Mouse (Mus musculus) hindbrain, embryonic 12.5 days (tissue): ENCODE results near the gene Glyctk. TPM values are rescaled to one million over a fixed set of nuclear protein-coding genes. Genes with fewer than 3 reads are reported as not detected.
"Not testable (repeated sequence)": the region's sequence is repeated elsewhere in the genome, so short reads cannot be mapped to it uniquely, and the experiment has no call there.

Experiments used
- ATAC-seq: fragments of 200-750 bp; cut with Nextera tagmentation; 2 replicates; pipeline ENCODE4 v1.8.0; 2017; ENCODE audit warnings: moderate TSS enrichment; ENCODE audit not compliant: low FRiP score
- H3K27ac ChIP-seq: fragments of 300-500 bp; sonication (generic); 2 replicates; pipeline ENCODE4 v1.5.1; 2016; ENCODE audit warnings: mild to moderate bottlenecking
- H3K27me3 ChIP-seq: fragments of 300-500 bp; sonication (generic); 2 replicates; pipeline ENCODE4 v1.6.1; 2016; ENCODE audit warnings: mild to moderate bottlenecking
- H3K36me3 ChIP-seq: fragments of 300-500 bp; sonication (generic); 2 replicates; pipeline ENCODE4 v1.6.1; 2016; ENCODE audit warnings: mild to moderate bottlenecking
- H3K4me1 ChIP-seq: fragments of 300-500 bp; sonication (generic); 2 replicates; pipeline ENCODE4 v1.6.1; 2016
- H3K4me2 ChIP-seq: fragments of 300-500 bp; sonication (generic); replicated peaks from 2 replicates; pipeline ENCODE4 v1.6.1; 2016; ENCODE audit warnings: mild to moderate bottlenecking
- H3K4me3 ChIP-seq: fragments of 300-500 bp; sonication (generic); 2 replicates; pipeline ENCODE4 v1.5.1; 2016; ENCODE audit warnings: mild to moderate bottlenecking
- H3K9ac ChIP-seq: fragments of 300-500 bp; sonication (generic); 2 replicates; pipeline ENCODE4 v1.6.1; 2016; ENCODE audit warnings: mild to moderate bottlenecking, moderate library complexity
- H3K9me3 ChIP-seq: fragments of 300-500 bp; sonication (generic); replicated peaks from 2 replicates; pipeline ENCODE4 v1.6.1; 2016; ENCODE audit warnings: mild to moderate bottlenecking
- whole genome bisulfite sequencing: fragments of 180-500 bp; shearing (Covaris S2); methylation state at CpG from one replicate; pipeline ENCODE4 v1.1.7; 2016; 5-methylcytosine and 5-hydroxymethylcytosine counted together
- polyA plus RNA-seq: library from polyadenylated mRNA; unstranded; fragments of >200 nt; fragmentation: Nextera tagmentation; extraction: Ambion mirVana; gene quantifications from 2 replicates; pipeline ENCODE4 v1.2.1, GENCODE M21; 2016

Gene Glyctk
- polyA plus RNA-seq, 1 experiment from 2014 or later, result 5.1 TPM

- no peak for ATAC-seq
- Histone ChIP-seq H3K4me2 (peak overlapping the region; percentile 66), H3K4me3 (peak overlapping the region; percentile 92), H3K36me3 (peaks cover 16% of the 10 kb centered on the region), H3K9me3 (no peaks in the 10 kb centered on the region), H3K9ac (no peak overlapping the region), H3K27ac (no peak overlapping the region), H3K4me1 (peaks cover 23% of the 10 kb centered on the region), H3K27me3 (no peaks in the 10 kb centered on the region)
- WGBS, result 67% methylated on average over 2 of the region's 2 CpGs
Observed at GRCm38 (mm10) chr9:106173363-106173762, 15.4 kb upstream of the Glyctk start.

GRCm38 (mm10) chr9:106172527-106172926 is 14.6 kb upstream of the Glyctk start:
- Histone ChIP-seq H3K4me1 (peaks cover 23% of the 10 kb centered on the region), H3K9me3 (no peaks in the 10 kb centered on the region), H3K4me2 (peak overlapping the region; percentile 66), H3K27ac (no peak overlapping the region), H3K9ac (peak overlapping the region; percentile 94; the same call in 1 of the 2 replicates), H3K36me3 (peaks cover 8% of the 10 kb centered on the region), H3K27me3 (no peaks in the 10 kb centered on the region), H3K4me3 (peak overlapping the region; percentile 92)
- ATAC-seq, result no peak
- 41% methylated on average over 3 of the region's 3 CpGs for WGBS

GRCm38 (mm10) chr9:106171346-106172158 is 13.6 kb upstream of the Glyctk start:
- Histone ChIP-seq H3K9ac (peak overlapping the region; percentile 94), H3K9me3 (no peaks in the 10 kb centered on the region), H3K27ac (peak overlapping the region; percentile 98), H3K27me3 (no peaks in the 10 kb centered on the region), H3K4me2 (peak overlapping the region; percentile 66), H3K4me3 (peak overlapping the region; percentile 92), H3K36me3 (no peaks in the 10 kb centered on the region), H3K4me1 (peaks cover 23% of the 10 kb centered on the region)
- ATAC-seq, result peak; percentile 82
- WGBS, result under 1% methylated on average over 30 of the region's 30 CpGs

GRCm38 (mm10) chr9:106170556-106171345 is 12.8 kb upstream of the Glyctk start, which contains the start of gene Wdr82:
Gene Wdr82 (plus strand): TSS chr9:106170928.
- peak within 1 kb of the TSS; percentile 98 for H3K27ac ChIP-seq
- H3K9me3 ChIP-seq, result no peaks in the 10 kb centered on the region
- peak within 1 kb of the TSS; percentile 66 for H3K4me2 ChIP-seq
- ATAC-seq, result peak; percentile 91
- H3K9ac ChIP-seq, result peak within 1 kb of the TSS; percentile 94
- peak within 1 kb of the TSS; percentile 92 for H3K4me3 ChIP-seq
- H3K4me1 ChIP-seq, result peaks cover 23% of the 10 kb centered on the region
- no peaks in the 10 kb centered on the region for H3K27me3 ChIP-seq
- H3K36me3 ChIP-seq, result no peaks in the 10 kb centered on the region
- under 1% methylated on average over 69 of the region's 81 CpGs for whole genome bisulfite sequencing

GRCm38 (mm10) chr9:106169917-106170316 is 12.0 kb upstream of the Glyctk start:
- Histone ChIP-seq H3K9ac (no peak overlapping the region), H3K36me3 (no peaks in the 10 kb centered on the region), H3K27me3 (no peaks in the 10 kb centered on the region), H3K9me3 (no peaks in the 10 kb centered on the region), H3K4me3 (no peak overlapping the region), H3K4me1 (peaks cover 22% of the 10 kb centered on the region), H3K27ac (no peak overlapping the region), H3K4me2 (peak overlapping the region; percentile 66)
- WGBS, result 40% methylated on average over 6 of the region's 6 CpGs
- no peak for ATAC-seq

- peaks cover 16% of the 10 kb centered on the region for H3K4me1 ChIP-seq
- H3K27ac ChIP-seq, ATAC-seq, H3K36me3 ChIP-seq, H3K4me3 ChIP-seq, H3K9ac ChIP-seq, H3K9me3 ChIP-seq, H3K27me3 ChIP-seq, H3K4me2 ChIP-seq: not testable (repeated sequence)
- 84% methylated on average over 1 of the region's 1 CpGs for WGBS
Observed at GRCm38 (mm10) chr9:106169006-106169405, 11.1 kb upstream of the Glyctk start.

DNA sequence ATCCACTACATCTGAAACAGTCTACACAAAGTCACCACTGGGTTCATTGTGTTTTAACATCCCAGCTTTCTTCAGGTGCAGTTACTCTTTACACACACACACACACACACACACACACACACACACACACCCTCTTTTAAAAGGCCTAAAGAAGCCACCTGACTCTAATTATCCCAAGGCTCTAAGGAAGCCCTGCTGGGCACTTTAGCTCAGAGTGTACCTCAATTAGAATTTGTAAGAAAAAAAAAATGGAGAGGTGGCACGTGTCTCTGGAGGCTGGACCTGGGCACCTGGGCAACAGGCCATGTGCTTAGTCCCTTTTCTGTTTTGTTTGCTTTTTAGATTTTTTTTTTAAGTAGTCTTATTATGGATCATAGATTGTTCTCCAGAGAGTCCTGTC is 9.8 kb upstream of the Glyctk start:
- Histone ChIP-seq H3K4me2 (no peak overlapping the region), H3K27me3 (no peaks in the 10 kb centered on the region), H3K36me3 (no peaks in the 10 kb centered on the region), H3K4me3 (no peak overlapping the region), H3K4me1 (peaks cover 5% of the 10 kb centered on the region; the same call in 1 of the 2 replicates), H3K9ac (no peak overlapping the region), H3K9me3 (no peaks in the 10 kb centered on the region), H3K27ac (no peak overlapping the region)
- 38% methylated on average over 1 of the region's 1 CpGs for WGBS
- ATAC-seq, result no peak

GRCm38 (mm10) chr9:106167241-106167640 is 9.3 kb upstream of the Glyctk start:
- Histone ChIP-seq H3K27me3 (no peaks in the 10 kb centered on the region), H3K27ac (no peak overlapping the region), H3K4me2 (no peak overlapping the region), H3K9me3 (no peaks in the 10 kb centered on the region), H3K4me1 (peaks cover 3% of the 10 kb centered on the region; the same call in 1 of the 2 replicates), H3K4me3 (no peak overlapping the region), H3K36me3 (no peaks in the 10 kb centered on the region), H3K9ac (no peak overlapping the region)
- ATAC-seq, result no peak
- 76% methylated on average over 3 of the region's 3 CpGs for WGBS

- Histone ChIP-seq H3K27ac (no peak overlapping the region), H3K9me3 (no peaks in the 10 kb centered on the region), H3K4me2 (no peak overlapping the region), H3K27me3 (no peaks in the 10 kb centered on the region), H3K4me3 (no peak overlapping the region), H3K36me3 (no peaks in the 10 kb centered on the region), H3K4me1 (peaks cover 3% of the 10 kb centered on the region; the same call in 1 of the 2 replicates), H3K9ac (no peak overlapping the region)
- no peak for ATAC-seq
- WGBS, result 81% methylated on average over 2 of the region's 2 CpGs
Observed at GRCm38 (mm10) chr9:106166709-106167108, 8.8 kb upstream of the Glyctk start.

DNA sequence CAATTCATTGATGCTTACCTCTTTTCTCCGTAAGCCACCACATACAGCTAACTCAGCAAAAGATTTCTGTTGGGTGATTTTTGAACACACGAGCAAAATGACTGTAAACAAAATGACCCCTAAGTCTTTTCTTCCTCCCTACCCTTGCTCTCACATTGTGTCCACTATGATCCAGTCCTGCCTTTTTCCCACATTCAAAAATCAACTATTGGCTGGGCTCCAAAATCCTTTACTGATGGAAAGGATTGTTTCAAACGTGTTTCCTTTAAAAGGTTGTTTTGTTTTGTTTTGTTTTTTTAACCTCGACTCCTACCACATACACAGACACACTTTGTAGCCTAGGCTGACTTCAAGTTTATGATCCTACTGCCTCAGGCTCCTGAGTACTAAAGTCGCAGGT is 2.5 kb upstream of the Glyctk start:
- H3K4me2 ChIP-seq, result peak overlapping the region; percentile 67
- H3K4me3 ChIP-seq, result peak overlapping the region; percentile 50
- peak overlapping the region; percentile 66; the same call in 1 of the 2 replicates for H3K9ac ChIP-seq
- H3K27ac ChIP-seq, result peak overlapping the region; percentile 97
- H3K27me3 ChIP-seq, result no peaks in the 10 kb centered on the region
- 48% methylated on average over 5 of the region's 5 CpGs for WGBS
- no peaks in the 10 kb centered on the region for H3K9me3 ChIP-seq
- H3K36me3 ChIP-seq, result no peaks in the 10 kb centered on the region
- no peak for ATAC-seq
- H3K4me1 ChIP-seq, result peaks cover 14% of the 10 kb centered on the region; the same call in 1 of the 2 replicates

GRCm38 (mm10) chr9:106159784-106160301 is 1.9 kb upstream of the Glyctk start:
- Histone ChIP-seq H3K4me1 (peaks cover 15% of the 10 kb centered on the region; the same call in 1 of the 2 replicates), H3K36me3 (no peaks in the 10 kb centered on the region), H3K9me3 (no peaks in the 10 kb centered on the region), H3K9ac (peak overlapping the region; percentile 66), H3K27me3 (no peaks in the 10 kb centered on the region), H3K4me3 (peak overlapping the region; percentile 50), H3K4me2 (peak overlapping the region; percentile 67), H3K27ac (peak overlapping the region; percentile 97)
- peak; percentile 77 for ATAC-seq
- 2% methylated on average over 24 of the region's 24 CpGs for WGBS

- Histone ChIP-seq H3K4me1 (peaks cover 15% of the 10 kb centered on the region; the same call in 1 of the 2 replicates), H3K27ac (no peak overlapping the region), H3K9ac (no peak overlapping the region), H3K9me3 (no peaks in the 10 kb centered on the region), H3K4me3 (no peak overlapping the region), H3K4me2 (peak overlapping the region; percentile 67), H3K36me3 (peaks cover under 1% of the 10 kb centered on the region; the same call in 1 of the 2 replicates), H3K27me3 (no peaks in the 10 kb centered on the region)
- 86% methylated on average over 9 of the region's 9 CpGs for WGBS
- ATAC-seq, result no peak
Observed at GRCm38 (mm10) chr9:106159237-106159636, 1.3 kb upstream of the Glyctk start.
